Mouse (Mus musculus) T-helper 17 cell (primary cell): Measurements from ENCODE around the gene Gpr180.

Experiments used
- in situ Hi-C, 2 experiments: fragments of 300-600 bp; cut with MboI, MseI; formaldehyde crosslinking; loops; 1 replicate in 1 of 2; 2 replicates in 1 of 2; pipeline ENCODE4 v1.15.1; 2025; ENCODE audit warnings: high pct_unique_total_duplicates in 2 of 2

Gpr180 gene

GRCm38 (mm10) chr14:118203031-118203430 is 66.1 kb downstream of the Gpr180 start:
- in situ Hi-C loops = no loop called here

- in situ Hi-C loops = no loop called here
Observed at GRCm38 (mm10) chr14:118207347-118207746, 70.4 kb downstream of the Gpr180 start.

GRCm38 (mm10) chr14:118209642-118210041 is 72.7 kb downstream of the Gpr180 start:
- in situ Hi-C loops = loop anchor here in 1 of 2 experiments (5.0 to 10.0 kb wide), 2 partner anchors 378 to 595 kb away; no protein-coding TSS in a partner anchor

GRCm38 (mm10) chr14:118212188-118212804 is 75.3 kb downstream of the Gpr180 start:
- in situ Hi-C loops = loop anchor here in 1 of 2 experiments (5.0 to 10.0 kb wide), 2 partner anchors 375 to 593 kb away; no protein-coding TSS in a partner anchor
